In genomic region chr7:66544352-66545053, GRCm38 (mm10) we compare ENCODE assay signal across 16 mouse cellular contexts.
DNase-seq lines count a peak whose midpoint lies in the region; ATAC-seq and TF ChIP-seq lines count a peak whose summit lies in the region.
"Had no signal": no experiment of that assay in that cellular context is flagged by ENCODE, and none has a peak within 500 bp of the region (broad histone marks: within the 10 kb centered on the region; RNA-seq: fewer than 3 reads in every experiment).

No protein-coding gene starts in this region.

- no peaks in the 10 kb centered on the region for H3K36me3 ChIP-seq in kidney, postnatal 0 days (ENCODE audit: insufficient read depth, low read length)
- no peaks in the 10 kb centered on the region for H3K36me3 ChIP-seq in midbrain, postnatal 0 days (ENCODE audit: insufficient read depth, low read length)
- no peaks in the 10 kb centered on the region for H3K36me3 ChIP-seq in midbrain, embryonic 15.5 days (replicated peaks)
- H3K36me3 ChIP-seq in intestine, embryonic 15.5 days = no peaks in the 10 kb centered on the region
- no peaks in the 10 kb centered on the region for H3K36me3 ChIP-seq in heart, embryonic 12.5 days
- H3K36me3 ChIP-seq: hindbrain, embryonic 10.5 days; neural tube, embryonic 13.5 days had no signal

- no peak overlapping the region for H3K9ac ChIP-seq in kidney, postnatal 0 days (ENCODE audit: low read depth, low read length)
- no peak overlapping the region for H3K9ac ChIP-seq in midbrain, postnatal 0 days (replicated peaks; ENCODE audit: low read length, poor library complexity, severe bottlenecking)
- H3K9ac ChIP-seq in midbrain, embryonic 15.5 days = no peak overlapping the region
- no peak overlapping the region for H3K9ac ChIP-seq in intestine, embryonic 15.5 days
- no peak overlapping the region for H3K9ac ChIP-seq in heart, embryonic 12.5 days

- DNase-seq in kidney, postnatal 0 days (ENCODE audit: low spot score) = peak; percentile 26
- no peak for DNase-seq in kidney, postnatal 36 days
- DNase-seq in midbrain, postnatal 0 days (ENCODE audit: low spot score) = no peak
- no peak for DNase-seq in cerebellum, postnatal 14 days
- DNase-seq: adrenal gland, adult 8-10 months; cerebellum, adult 8-10 months; gastrocnemius, postnatal 25 days; lung, adult 2 months; right cerebral cortex, adult 18-20 months had no signal

- H3K27me3 ChIP-seq in kidney, postnatal 0 days (ENCODE audit: insufficient read depth, low read length) = no peaks in the 10 kb centered on the region
- H3K27me3 ChIP-seq in midbrain, postnatal 0 days (ENCODE audit: insufficient read depth, low read length) = no peaks in the 10 kb centered on the region
- no peaks in the 10 kb centered on the region for H3K27me3 ChIP-seq in midbrain, embryonic 15.5 days (replicated peaks)
- no peaks in the 10 kb centered on the region for H3K27me3 ChIP-seq in intestine, embryonic 15.5 days (replicated peaks)
- H3K27me3 ChIP-seq in heart, embryonic 12.5 days (replicated peaks) = no peaks in the 10 kb centered on the region
- H3K27me3 ChIP-seq: neural tube, embryonic 13.5 days; Patski had no signal

- WGBS in kidney, postnatal 0 days = 69% methylated on average over 11 of the region's 11 CpGs
- 81% methylated on average over 11 of the region's 11 CpGs for WGBS in midbrain, postnatal 0 days
- WGBS in midbrain, embryonic 15.5 days = 82% methylated on average over 11 of the region's 11 CpGs
- 66% methylated on average over 11 of the region's 11 CpGs for WGBS in intestine, embryonic 15.5 days
- WGBS in heart, embryonic 12.5 days = 76% methylated on average over 11 of the region's 11 CpGs

- no peak; the same call in 1 of the 2 replicates for ATAC-seq in kidney, postnatal 0 days (replicated peaks; ENCODE audit: low FRiP score, low read depth)
- no peak for ATAC-seq in midbrain, postnatal 0 days (ENCODE audit: low FRiP score)
- ATAC-seq in midbrain, embryonic 15.5 days (replicated peaks) = no peak
- ATAC-seq in intestine, embryonic 15.5 days = peak; percentile 61
- no peak for ATAC-seq in heart, embryonic 12.5 days (ENCODE audit: insufficient number of reproducible peaks, low FRiP score)
- ATAC-seq: CD4-positive, CD25-positive, alpha-beta regulatory T cell, adult 4 months; Patski had no signal

- H3K4me1 ChIP-seq in kidney, postnatal 0 days (replicated peaks; ENCODE audit: insufficient read depth, low read length) = 0 out of 2 replicates have a peak, but pooled peaks cover 3% of the 10 kb centered on the region
- H3K4me1 ChIP-seq in midbrain, postnatal 0 days (ENCODE audit: insufficient read depth, low read length) = no peaks in the 10 kb centered on the region
- no peaks in the 10 kb centered on the region for H3K4me1 ChIP-seq in midbrain, embryonic 15.5 days
- H3K4me1 ChIP-seq in intestine, embryonic 15.5 days (replicated peaks) = 0 out of 2 replicates have a peak, but pooled peaks cover 7% of the 10 kb centered on the region
- 0 out of 2 replicates have a peak, but pooled peaks cover 3% of the 10 kb centered on the region for H3K4me1 ChIP-seq in heart, embryonic 12.5 days (replicated peaks)
- H3K4me1 ChIP-seq: hindbrain, embryonic 10.5 days; neural tube, embryonic 13.5 days had no signal

- no peaks in the 10 kb centered on the region for H3K9me3 ChIP-seq in kidney, postnatal 0 days (replicated peaks; ENCODE audit: low read length)
- no peaks in the 10 kb centered on the region for H3K9me3 ChIP-seq in midbrain, postnatal 0 days (ENCODE audit: low read length)
- H3K9me3 ChIP-seq in midbrain, embryonic 15.5 days = no peaks in the 10 kb centered on the region
- no peaks in the 10 kb centered on the region for H3K9me3 ChIP-seq in intestine, embryonic 15.5 days
- no peaks in the 10 kb centered on the region for H3K9me3 ChIP-seq in heart, embryonic 12.5 days (replicated peaks)
- H3K9me3 ChIP-seq: hindbrain, embryonic 10.5 days; neural tube, embryonic 13.5 days had no signal

- H3K4me2 ChIP-seq in kidney, postnatal 0 days (ENCODE audit: low read length) = no peak overlapping the region
- no peak overlapping the region for H3K4me2 ChIP-seq in midbrain, postnatal 0 days (ENCODE audit: low read depth, low read length, poor library complexity, severe bottlenecking)
- no peak overlapping the region for H3K4me2 ChIP-seq in midbrain, embryonic 15.5 days
- no peak overlapping the region for H3K4me2 ChIP-seq in intestine, embryonic 15.5 days (replicated peaks)
- no peak overlapping the region for H3K4me2 ChIP-seq in heart, embryonic 12.5 days
- H3K4me2 ChIP-seq: neural tube, embryonic 13.5 days had no signal

- peak; percentile 37; the same call in 1 of the 2 replicates for TF ChIP-seq CTCF in kidney, postnatal 0 days (IDR thresholded peaks at IDR 0.05; ENCODE audit: low read depth)
- 0 out of 2 replicates have a peak, but pooled peaks have one; percentile 9 for TF ChIP-seq CTCF in midbrain, postnatal 0 days (IDR thresholded peaks at IDR 0.05)

- no peak overlapping the region for H3K4me3 ChIP-seq in kidney, postnatal 0 days (replicated peaks; ENCODE audit: low read depth, low read length)
- no peak overlapping the region for H3K4me3 ChIP-seq in midbrain, postnatal 0 days (ENCODE audit: low read depth, low read length)
- H3K4me3 ChIP-seq in midbrain, embryonic 15.5 days = no peak overlapping the region
- H3K4me3 ChIP-seq in intestine, embryonic 15.5 days (replicated peaks) = no peak overlapping the region
- H3K4me3 ChIP-seq in heart, embryonic 12.5 days = no peak overlapping the region
- H3K4me3 ChIP-seq: hindbrain, embryonic 10.5 days; neural tube, embryonic 13.5 days had no signal

- no peak overlapping the region for H3K27ac ChIP-seq in kidney, postnatal 0 days
- H3K27ac ChIP-seq in midbrain, postnatal 0 days (ENCODE audit: low read depth, low read length) = no peak overlapping the region
- H3K27ac ChIP-seq in midbrain, embryonic 15.5 days = no peak overlapping the region
- no peak overlapping the region for H3K27ac ChIP-seq in intestine, embryonic 15.5 days
- no peak overlapping the region for H3K27ac ChIP-seq in heart, embryonic 12.5 days (ENCODE audit: poor library complexity, severe bottlenecking)
- H3K27ac ChIP-seq: hindbrain, embryonic 10.5 days; neural tube, embryonic 13.5 days had no signal
